Mouse (Mus musculus): ENCODE data around the gene Pinlyp.

DNA sequence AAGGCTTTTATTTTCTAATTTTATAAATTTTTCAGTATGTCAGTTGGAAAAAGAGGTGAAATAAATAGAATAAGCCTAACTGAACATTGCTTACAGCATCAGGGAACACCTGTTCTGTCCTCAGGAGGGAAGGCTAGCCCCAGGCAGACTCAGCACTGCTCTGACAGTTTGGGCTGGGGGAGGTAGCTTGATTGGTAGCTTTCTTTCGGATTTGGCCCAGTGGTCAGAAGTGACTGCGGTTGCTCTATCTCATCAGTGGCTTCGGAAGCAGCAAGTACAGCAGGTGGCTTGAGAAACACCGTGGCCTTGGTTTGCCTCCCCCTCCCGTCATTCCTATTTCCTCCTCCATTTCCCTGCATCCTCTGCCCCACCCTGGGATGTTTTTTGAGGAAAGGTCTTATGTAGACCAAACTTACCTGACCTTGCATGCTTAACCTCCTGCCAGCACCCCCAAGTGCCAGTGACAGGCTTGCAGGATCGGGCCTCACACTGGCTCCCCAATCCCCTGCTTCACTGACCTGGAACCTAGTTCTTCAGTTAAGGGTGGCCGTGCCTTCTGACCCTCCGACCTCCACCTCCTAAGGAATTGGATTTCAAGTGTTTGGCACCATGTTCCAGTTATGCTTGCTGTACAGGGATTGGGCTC lies 17.4 kb upstream of the Pinlyp start:
- TF ChIP-seq POLR2A (IDR thresholded peaks at IDR 0.05; ENCODE audit: insufficient read depth, low read depth, low read length) (no peak), CTCF (IDR thresholded peaks at IDR 0.05; ENCODE audit: insufficient read depth, low read depth, low read length) (no peak)
